8 mouse cellular contexts compared by ENCODE assay signal in the genomic region with DNA sequence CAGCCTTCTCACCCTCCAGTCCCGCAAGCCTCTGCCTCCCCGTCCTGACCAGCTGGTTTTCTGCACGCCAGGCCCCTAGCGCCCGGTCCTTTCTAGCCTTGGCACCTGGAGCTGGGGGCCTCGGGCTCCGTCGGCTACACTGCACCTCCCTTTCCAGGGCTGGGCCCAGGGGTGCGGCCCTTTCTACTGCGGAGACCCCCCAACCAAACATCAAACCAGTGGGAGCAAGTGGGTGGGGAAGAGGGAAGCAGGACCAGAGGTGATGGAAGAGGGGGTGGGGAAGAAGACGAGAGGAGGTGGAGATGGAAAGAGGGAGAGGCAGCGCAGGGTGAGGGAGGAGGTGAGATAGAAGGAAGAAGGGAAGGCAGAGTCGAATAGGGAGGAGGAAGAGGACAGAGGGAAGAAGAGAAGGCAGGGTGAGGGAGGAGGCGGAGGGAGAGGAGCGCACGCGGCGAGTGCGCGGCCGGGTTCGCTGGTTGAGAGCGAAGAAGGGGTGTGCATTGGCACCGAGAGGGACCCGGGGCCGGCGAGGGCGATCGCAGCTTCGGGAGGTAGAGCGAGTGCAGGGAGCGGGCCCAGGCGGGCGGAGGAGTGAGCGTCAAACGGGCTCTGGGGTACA. TPM values are rescaled to one million over a fixed set of nuclear protein-coding genes. Genes with fewer than 3 reads are reported as not detected.
DNase-seq lines count a peak whose midpoint lies in the region; ATAC-seq and TF ChIP-seq lines count a peak whose summit lies in the region.

A gene (plus strand): TSS at position 321 of the 619 bp plus-strand sequence.

- no peak for ATAC-seq in heart, embryonic 14.5 days (ENCODE audit: insufficient number of reproducible peaks, insufficient read depth, low FRiP score, low read depth)
- ATAC-seq in limb, embryonic 11.5 days (ENCODE audit: insufficient number of reproducible peaks, low FRiP score, low TSS enrichment, low read depth): no peak

- H3K27ac ChIP-seq in gastrocnemius, adult 2 months: peak within 1 kb of the TSS; percentile 87
- no peak within 1 kb of the TSS for H3K27ac ChIP-seq in heart, embryonic 14.5 days (replicated peaks in 1 of 2; ENCODE audit: control insufficient read depth in 1 of 2, insufficient read depth in 1 of 2, low read depth in 2 of 2, low read length in 2 of 2)
- H3K27ac ChIP-seq in limb, embryonic 11.5 days (replicated peaks; ENCODE audit: low read depth, low read length): no peak within 1 kb of the TSS

- H3K9me3 ChIP-seq in heart, embryonic 14.5 days (ENCODE audit: control insufficient read depth, low read length): no peaks in the 10 kb centered on the region
- H3K9me3 ChIP-seq in limb, embryonic 11.5 days (ENCODE audit: control insufficient read depth, low read length): no peaks in the 10 kb centered on the region

- no peaks in the 10 kb centered on the region for H3K36me3 ChIP-seq in heart, embryonic 14.5 days (ENCODE audit: control insufficient read depth, insufficient read depth, low read length)
- no peaks in the 10 kb centered on the region for H3K36me3 ChIP-seq in limb, embryonic 11.5 days (ENCODE audit: control insufficient read depth, insufficient read depth, low read length)

- peaks cover 14 to 26% of the 10 kb centered on the region in 2 experiments for H3K4me1 ChIP-seq in heart, embryonic 14.5 days (ENCODE audit: control insufficient read depth in 2 of 2, insufficient read depth in 2 of 2, low read length in 2 of 2)
- H3K4me1 ChIP-seq in limb, embryonic 11.5 days (ENCODE audit: control insufficient read depth, insufficient read depth, low read length): peaks cover 14% of the 10 kb centered on the region

- intact Hi-C loops in gastrocnemius, adult 2 months (cut with DNase I): loop anchor here (5.0 kb wide), 1 partner anchor 232 kb away; a partner anchor contains a TSS
- intact Hi-C loops in gastrocnemius, postnatal 36 days (cut with DNase I): no loop called here

- peak within 1 kb of the TSS; percentile 65 for H3K9ac ChIP-seq in heart, embryonic 14.5 days (ENCODE audit: low read length)
- peak within 1 kb of the TSS; percentile 46 for H3K9ac ChIP-seq in limb, embryonic 11.5 days (ENCODE audit: low read length)

- DNase-seq in gastrocnemius, adult 2 months: peak; percentile 55
- no peak for DNase-seq in gastrocnemius, postnatal 36 days
- no peak for DNase-seq in urinary bladder, adult 2 months (ENCODE audit: low spot score)
- DNase-seq in urinary bladder, postnatal 4 days (ENCODE audit: low spot score in 2 of 2): no peak
- DNase-seq in limb, embryonic 11.5 days (ENCODE audit: low spot score): peak; percentile 48
- peak; percentile 59 for DNase-seq in right cerebral cortex, postnatal 25 days
- DNase-seq in urinary bladder, postnatal 36 days (ENCODE audit: low spot score in 2 of 2): no peak

- peak within 1 kb of the TSS; percentile 67 for H3K4me3 ChIP-seq in gastrocnemius, adult 2 months
- H3K4me3 ChIP-seq in heart, embryonic 14.5 days (ENCODE audit: control insufficient read depth in 1 of 2, insufficient read depth in 1 of 2, low read depth in 1 of 2, low read length in 2 of 2): peak within 1 kb of the TSS; percentile 32 to 43
- peak within 1 kb of the TSS; percentile 30 for H3K4me3 ChIP-seq in limb, embryonic 11.5 days (ENCODE audit: low read depth, low read length)

- no peak for TF ChIP-seq CTCF in gastrocnemius, adult 2 months (IDR thresholded peaks at IDR 0.05)

- WGBS in heart, embryonic 14.5 days: 3% methylated on average over 36 of the region's 36 CpGs
- 2% methylated on average over 36 of the region's 36 CpGs for WGBS in limb, embryonic 11.5 days

- peak within 1 kb of the TSS; percentile 83 for H3K4me2 ChIP-seq in heart, embryonic 14.5 days (ENCODE audit: low read length)
- H3K4me2 ChIP-seq in limb, embryonic 11.5 days (ENCODE audit: low read depth, severe bottlenecking): peak within 1 kb of the TSS; percentile 65

- peaks cover 23% of the 10 kb centered on the region for H3K27me3 ChIP-seq in heart, embryonic 14.5 days (ENCODE audit: control insufficient read depth, insufficient read depth, low read length)
- peaks cover 25% of the 10 kb centered on the region for H3K27me3 ChIP-seq in limb, embryonic 11.5 days (ENCODE audit: control insufficient read depth, insufficient read depth, low read length)

RNA-seq across cellular contexts. Expression of the gene that starts here (rescaled TPM):
- 10 to 100 TPM in 1 of 2 experiments, 1 to 10 TPM in 1; 7.7 to 16.4 TPM for total RNA-seq in gastrocnemius, adult 2 months (2021)
- 1 to 10 TPM; 7.7 to 9.5 TPM for total RNA-seq in gastrocnemius, postnatal 36 days (2021)
- polyA plus RNA-seq in urinary bladder, adult 2 months (2012; rRNA removed): 25.0 and 29.8 TPM in 2 replicates
- 6.8 and 8.0 TPM in 2 replicates for polyA plus RNA-seq in heart, embryonic 14.5 days (2014; fragmentation: Nextera tagmentation; extraction: Ambion mirVana)
- 5.1 and 5.5 TPM in 2 replicates for polyA plus RNA-seq in limb, embryonic 11.5 days (2014; fragmentation: Nextera tagmentation; extraction: Ambion mirVana)

Comparison
In these comparisons a context has a peak if more than half of its experiments do, and no peak if none do; other contexts are left out.
1. DNase-seq: peak in gastrocnemius, adult 2 months (single experiment), limb, embryonic 11.5 days (single experiment) and right cerebral cortex, postnatal 25 days (single experiment); none in gastrocnemius, postnatal 36 days (0 of 2), urinary bladder, adult 2 months (single experiment), urinary bladder, postnatal 4 days (0 of 2) and urinary bladder, postnatal 36 days (0 of 2).
2. Peak in every context shown above with its lines, with median percentiles within 50 percentile points of each other: H3K4me3 ChIP-seq.